Mouse (Mus musculus) lung, embryonic 15.5 days (tissue): ENCODE measurements at regions not wholly inside any gene's neighbourhood (a gene's known extent, or its start where the extent isn't known, plus 50 kb on each side); places are given as distances from the start of the nearest gene placed in this dataset.

Experiments used
- ATAC-seq: fragments of 200-750 bp; cut with Nextera tagmentation; 2 replicates; pipeline ENCODE4 v1.8.0; 2017; ENCODE audit warnings: moderate number of reproducible peaks, borderline replicate concordance; ENCODE audit not compliant: low FRiP score, low TSS enrichment; ENCODE audit errors: extremely low read depth
- H3K27ac ChIP-seq: fragments of 300-500 bp; sonication (generic); 2 replicates; pipeline ENCODE4 v1.5.1; 2015; ENCODE audit warnings: moderate library complexity, mild to moderate bottlenecking, inconsistent platforms
- H3K27me3 ChIP-seq: fragments of 300-500 bp; sonication (generic); 2 replicates; pipeline ENCODE4 v1.6.1; 2015; ENCODE audit warnings: inconsistent platforms
- H3K36me3 ChIP-seq: fragments of 300-500 bp; sonication (generic); 2 replicates; pipeline ENCODE4 v1.6.1; 2015; ENCODE audit warnings: inconsistent platforms
- H3K4me1 ChIP-seq: fragments of 300-500 bp; sonication (generic); 2 replicates; pipeline ENCODE4 v1.6.1; 2015; ENCODE audit warnings: inconsistent platforms
- H3K4me2 ChIP-seq: fragments of 300-500 bp; sonication (generic); 2 replicates; pipeline ENCODE4 v1.6.1; 2015; ENCODE audit warnings: inconsistent platforms, mild to moderate bottlenecking, moderate library complexity
- H3K4me3 ChIP-seq: fragments of 300-500 bp; sonication (generic); 2 replicates; pipeline ENCODE4 v1.5.1; 2015; ENCODE audit warnings: mild to moderate bottlenecking, inconsistent platforms
- H3K9ac ChIP-seq: fragments of 300-500 bp; sonication (generic); 2 replicates; pipeline ENCODE4 v1.6.1; 2015; ENCODE audit warnings: inconsistent platforms
- H3K9me3 ChIP-seq: fragments of 300-500 bp; sonication (generic); 2 replicates; pipeline ENCODE4 v1.6.1; 2016; ENCODE audit warnings: inconsistent platforms
- WGBS: fragments of 180-500 bp; shearing (Covaris S2); methylation state at CpG from one replicate; pipeline ENCODE4 v1.1.7; 2015; 5-methylcytosine and 5-hydroxymethylcytosine counted together

GRCm38 (mm10) chr5:126544261-126544976, 697.2 kb upstream of the Tmem132c start:
- Histone ChIP-seq H3K4me3 (no peak overlapping the region), H3K4me1 (no peaks in the 10 kb centered on the region), H3K9me3 (no peaks in the 10 kb centered on the region), H3K27ac (no peak overlapping the region), H3K36me3 (no peaks in the 10 kb centered on the region), H3K9ac (no peak overlapping the region), H3K4me2 (no peak overlapping the region), H3K27me3 (no peaks in the 10 kb centered on the region)
- no peak for ATAC-seq
- 49% methylated on average over 8 of the region's 8 CpGs for WGBS

- WGBS, result 63% methylated on average over 4 of the region's 4 CpGs
- Histone ChIP-seq H3K27me3 (no peaks in the 10 kb centered on the region), H3K9me3 (no peaks in the 10 kb centered on the region), H3K4me3 (no peak overlapping the region), H3K4me1 (no peaks in the 10 kb centered on the region), H3K27ac (no peak overlapping the region), H3K36me3 (no peaks in the 10 kb centered on the region), H3K4me2 (no peak overlapping the region), H3K9ac (no peak overlapping the region)
- no peak for ATAC-seq
Measured at GRCm38 (mm10) chr5:126547841-126548240, 693.8 kb upstream of the Tmem132c start.

DNA sequence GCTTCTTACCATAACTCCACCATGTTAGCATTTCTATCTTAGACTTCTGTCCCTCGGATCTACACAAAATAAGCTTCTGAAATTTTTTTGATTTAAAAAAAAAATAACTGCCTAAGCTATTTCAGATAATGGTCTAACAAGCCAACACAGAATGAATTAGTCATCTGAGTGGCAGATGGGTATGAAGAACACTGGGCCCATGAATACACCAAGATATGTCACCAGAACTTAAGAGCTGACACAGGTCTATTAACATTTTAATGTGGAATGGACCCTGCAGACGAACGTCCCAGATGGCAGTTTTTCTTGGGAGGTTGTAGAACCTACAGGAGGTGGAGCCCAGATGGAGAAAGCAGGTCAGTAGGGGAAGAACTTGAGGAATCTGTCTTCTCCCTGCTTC, 689.9 kb upstream of the Tmem132c start:
- Histone ChIP-seq H3K27ac (no peak overlapping the region), H3K4me3 (no peak overlapping the region), H3K4me1 (no peaks in the 10 kb centered on the region), H3K9me3 (no peaks in the 10 kb centered on the region), H3K27me3 (no peaks in the 10 kb centered on the region), H3K4me2 (no peak overlapping the region), H3K36me3 (no peaks in the 10 kb centered on the region), H3K9ac (no peak overlapping the region)
- WGBS, result 56% methylated on average over 3 of the region's 3 CpGs
- no peak for ATAC-seq

DNA sequence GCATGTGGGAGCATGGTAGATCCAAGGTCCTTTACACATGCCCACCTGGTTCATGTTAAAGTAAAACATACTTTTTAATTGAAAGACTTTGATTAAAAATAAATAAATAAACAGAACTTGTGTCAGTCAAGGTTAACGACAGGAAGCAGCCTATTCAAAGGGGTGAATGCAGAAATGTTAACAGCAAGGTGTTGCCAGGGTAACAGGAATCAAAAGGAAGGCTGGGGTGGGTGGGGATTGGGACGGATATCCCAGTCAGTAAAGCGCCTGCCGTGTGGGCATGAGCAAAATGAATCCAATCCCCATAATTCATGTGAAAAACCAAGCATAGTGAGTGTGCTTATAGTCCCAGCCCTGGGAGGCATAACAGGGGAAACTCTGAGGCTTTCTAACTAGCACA, 682.6 kb upstream of the Tmem132c start:
- Histone ChIP-seq H3K9ac (no peak overlapping the region), H3K4me3 (no peak overlapping the region), H3K4me1 (no peaks in the 10 kb centered on the region), H3K9me3 (no peaks in the 10 kb centered on the region), H3K4me2 (no peak overlapping the region), H3K27me3 (no peaks in the 10 kb centered on the region), H3K36me3 (no peaks in the 10 kb centered on the region), H3K27ac (no peak overlapping the region)
- WGBS, result 49% methylated on average over 4 of the region's 4 CpGs
- ATAC-seq, result no peak

GRCm38 (mm10) chr5:126565817-126566216, 675.8 kb upstream of the Tmem132c start:
- no peak overlapping the region for H3K4me2 ChIP-seq

DNA sequence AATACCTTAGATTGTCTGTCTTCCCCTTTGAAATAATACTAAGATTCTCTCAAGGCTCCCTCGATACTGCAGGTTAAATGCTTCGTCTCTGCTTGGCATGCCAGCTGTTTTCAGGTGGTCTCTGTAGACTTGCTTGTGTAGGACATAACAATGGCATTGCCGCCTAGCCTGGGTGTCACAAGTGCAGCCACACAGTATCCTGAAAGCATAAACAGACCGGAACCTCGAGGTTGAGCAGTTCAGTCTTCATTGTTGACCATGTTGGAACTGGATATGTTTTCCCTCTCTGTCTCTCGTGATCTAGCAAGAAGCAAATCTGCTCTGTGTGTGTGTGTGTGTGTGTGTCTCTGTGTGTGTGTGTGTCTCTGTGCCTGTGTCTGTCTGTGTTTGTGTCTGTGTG, 675.4 kb upstream of the Tmem132c start:
- 62% methylated on average over 6 of the region's 6 CpGs for WGBS
- Histone ChIP-seq H3K9me3 (0 out of 2 replicates have a peak, but pooled peaks cover 3% of the 10 kb centered on the region), H3K4me1 (no peaks in the 10 kb centered on the region), H3K4me3 (no peak overlapping the region), H3K9ac (no peak overlapping the region), H3K36me3 (no peaks in the 10 kb centered on the region), H3K27me3 (no peaks in the 10 kb centered on the region), H3K4me2 (no peak overlapping the region), H3K27ac (no peak overlapping the region)
- no peak for ATAC-seq

More at GRCm38 (mm10) chr5:126565817-126566216, 675.8 kb upstream of the Tmem132c start:
- no peak for ATAC-seq
- no peaks in the 10 kb centered on the region for H3K36me3 ChIP-seq
- no peaks in the 10 kb centered on the region for H3K4me1 ChIP-seq
- WGBS, result 74% methylated on average over 2 of the region's 2 CpGs
- no peak overlapping the region for H3K4me3 ChIP-seq
- H3K27me3 ChIP-seq, result no peaks in the 10 kb centered on the region
- H3K27ac ChIP-seq, result no peak overlapping the region
- 0 out of 2 replicates have a peak, but pooled peaks cover under 1% of the 10 kb centered on the region for H3K9me3 ChIP-seq
- no peak overlapping the region for H3K9ac ChIP-seq

GRCm38 (mm10) chr5:126573766-126574165, 667.8 kb upstream of the Tmem132c start:
- no peak for ATAC-seq
- Histone ChIP-seq H3K9me3 (0 out of 2 replicates have a peak, but pooled peaks cover 3% of the 10 kb centered on the region), H3K36me3 (no peaks in the 10 kb centered on the region), H3K9ac (no peak overlapping the region), H3K27me3 (no peaks in the 10 kb centered on the region), H3K4me3 (no peak overlapping the region), H3K4me2 (no peak overlapping the region), H3K4me1 (no peaks in the 10 kb centered on the region), H3K27ac (no peak overlapping the region)
- WGBS, result 49% methylated on average over 2 of the region's 2 CpGs

GRCm38 (mm10) chr5:126597786-126598330, 643.8 kb upstream of the Tmem132c start:
- no peak overlapping the region for H3K27ac ChIP-seq
- no peak overlapping the region for H3K4me3 ChIP-seq
- H3K4me1 ChIP-seq, result no peaks in the 10 kb centered on the region
- no peaks in the 10 kb centered on the region for H3K27me3 ChIP-seq
- H3K9me3 ChIP-seq, result no peaks in the 10 kb centered on the region
- WGBS, result 65% methylated on average over 12 of the region's 12 CpGs
- no peak overlapping the region for H3K4me2 ChIP-seq
- no peaks in the 10 kb centered on the region for H3K36me3 ChIP-seq
- ATAC-seq, result no peak
- H3K9ac ChIP-seq, result no peak overlapping the region

DNA sequence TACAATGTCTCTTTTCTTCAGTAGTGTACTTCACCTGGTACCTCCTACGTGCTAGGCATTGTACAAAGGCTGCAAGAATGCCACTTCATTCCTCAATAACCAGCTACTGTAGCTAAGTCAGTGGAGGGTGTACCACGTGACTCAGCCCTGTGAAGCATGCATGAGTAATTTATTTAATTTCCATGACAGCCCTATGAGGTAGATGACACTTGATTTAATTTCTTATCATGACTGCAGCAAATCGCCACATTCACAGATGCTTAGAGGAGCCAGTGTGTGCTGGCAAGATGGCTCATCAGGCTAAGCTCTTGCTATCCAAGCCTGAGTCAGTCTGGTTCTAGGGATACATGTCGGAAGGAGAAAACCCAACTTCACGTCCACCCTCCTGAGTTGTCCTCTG, 642.0 kb upstream of the Tmem132c start:
- no peaks in the 10 kb centered on the region for H3K36me3 ChIP-seq
- WGBS, result 78% methylated on average over 5 of the region's 5 CpGs
- ATAC-seq, result no peak
- H3K27me3 ChIP-seq, result no peaks in the 10 kb centered on the region
- no peak overlapping the region for H3K4me3 ChIP-seq
- no peaks in the 10 kb centered on the region for H3K4me1 ChIP-seq
- no peak overlapping the region for H3K4me2 ChIP-seq
- no peak overlapping the region for H3K9ac ChIP-seq
- no peak overlapping the region for H3K27ac ChIP-seq
- no peaks in the 10 kb centered on the region for H3K9me3 ChIP-seq

- no peak overlapping the region for H3K4me2 ChIP-seq
- 70% methylated on average over 5 of the region's 5 CpGs for WGBS
- no peaks in the 10 kb centered on the region for H3K9me3 ChIP-seq
- no peak overlapping the region for H3K9ac ChIP-seq
- H3K4me3 ChIP-seq, result no peak overlapping the region
- no peak for ATAC-seq
- H3K27me3 ChIP-seq, result no peaks in the 10 kb centered on the region
- H3K36me3 ChIP-seq, result no peaks in the 10 kb centered on the region
- no peak overlapping the region for H3K27ac ChIP-seq
- no peaks in the 10 kb centered on the region for H3K4me1 ChIP-seq
Measured at GRCm38 (mm10) chr5:126606756-126607155, 634.9 kb upstream of the Tmem132c start.

DNA sequence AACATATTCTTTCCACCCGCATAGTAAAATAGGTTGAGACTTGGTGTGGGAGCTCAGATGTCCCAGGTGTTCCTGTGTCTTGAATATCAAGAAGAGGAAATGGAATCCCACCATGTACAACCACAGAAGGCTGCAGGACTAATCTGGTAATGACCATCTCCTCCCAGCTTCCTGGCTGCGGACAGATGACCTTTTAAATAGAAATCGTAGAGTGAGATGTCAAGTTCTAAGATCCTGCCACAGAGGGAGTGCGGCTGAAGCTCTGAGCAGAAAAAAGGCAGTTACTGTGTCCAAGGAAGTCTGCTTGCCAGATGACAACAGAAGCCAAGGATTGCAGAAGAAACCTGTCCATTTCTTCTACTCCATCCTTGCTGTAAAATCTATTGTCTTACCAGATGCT, 629.0 kb upstream of the Tmem132c start:
- ATAC-seq, result no peak
- Histone ChIP-seq H3K9ac (no peak overlapping the region), H3K27ac (no peak overlapping the region), H3K36me3 (no peaks in the 10 kb centered on the region), H3K9me3 (no peaks in the 10 kb centered on the region), H3K27me3 (no peaks in the 10 kb centered on the region), H3K4me1 (no peaks in the 10 kb centered on the region), H3K4me3 (no peak overlapping the region), H3K4me2 (no peak overlapping the region)
- WGBS, result 84% methylated on average over 4 of the region's 4 CpGs

GRCm38 (mm10) chr5:126622551-126622950, 619.1 kb upstream of the Tmem132c start:
- no peaks in the 10 kb centered on the region for H3K4me1 ChIP-seq
- ATAC-seq, result no peak
- no peak overlapping the region for H3K4me3 ChIP-seq
- no peaks in the 10 kb centered on the region for H3K36me3 ChIP-seq
- no peaks in the 10 kb centered on the region for H3K27me3 ChIP-seq
- H3K27ac ChIP-seq, result no peak overlapping the region
- H3K9me3 ChIP-seq, result no peaks in the 10 kb centered on the region
- no peak overlapping the region for H3K9ac ChIP-seq
- 66% methylated on average over 6 of the region's 6 CpGs for WGBS
- H3K4me2 ChIP-seq, result no peak overlapping the region
